Mouse (Mus musculus) adrenal gland (tissue): Measurements from ENCODE around the gene BC037034.

Experiments used
- intact Hi-C: fragments of 180-260 bp; cut with DNase I; formaldehyde crosslinking; loops from one replicate; pipeline ENCODE4 v1.15.1; 2025

The BC037034 gene

DNA sequence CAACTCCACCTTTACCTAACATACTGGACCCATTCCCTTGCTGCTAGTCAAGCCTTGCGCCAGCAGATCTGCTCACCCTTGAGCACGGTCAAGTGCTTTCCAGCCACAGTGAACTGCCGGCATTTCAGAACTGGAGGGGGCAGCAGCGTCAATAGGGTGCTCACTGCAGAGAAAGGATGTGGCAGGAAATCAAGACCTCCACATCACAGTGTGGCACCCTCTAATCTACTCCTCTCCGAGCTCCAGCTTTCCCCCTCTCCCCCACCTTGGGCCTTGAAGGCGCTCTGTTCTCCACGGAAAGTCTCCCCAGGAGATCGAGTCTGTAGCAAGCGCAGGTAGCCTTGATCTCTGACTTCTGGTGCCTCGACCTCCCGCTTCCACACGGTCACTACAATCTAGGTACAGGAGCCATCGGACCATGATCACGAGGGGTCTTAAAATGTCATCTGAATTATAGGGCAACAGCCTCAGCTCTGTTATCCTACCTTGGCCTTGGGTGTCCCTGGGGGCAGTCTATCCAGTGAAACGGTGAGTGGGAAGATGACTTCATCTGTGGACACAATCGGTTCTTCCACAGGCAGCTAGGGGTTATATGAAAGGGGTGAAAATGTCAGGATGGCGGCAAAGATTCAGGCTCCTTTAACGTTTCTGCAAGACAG lies 1.1 kb downstream of the BC037034 start:
- intact Hi-C loops: loop anchor here (10.0 kb wide), 1 partner anchor 182 kb away; the partner anchor contains the start of gene Zfp157

- intact Hi-C loops: loop anchor here (10.0 kb wide), 1 partner anchor 183 kb away; the partner anchor contains the start of gene Zfp157
Measured at GRCm38 (mm10) chr5:138262001-138262400, 1.8 kb downstream of the BC037034 start.

DNA sequence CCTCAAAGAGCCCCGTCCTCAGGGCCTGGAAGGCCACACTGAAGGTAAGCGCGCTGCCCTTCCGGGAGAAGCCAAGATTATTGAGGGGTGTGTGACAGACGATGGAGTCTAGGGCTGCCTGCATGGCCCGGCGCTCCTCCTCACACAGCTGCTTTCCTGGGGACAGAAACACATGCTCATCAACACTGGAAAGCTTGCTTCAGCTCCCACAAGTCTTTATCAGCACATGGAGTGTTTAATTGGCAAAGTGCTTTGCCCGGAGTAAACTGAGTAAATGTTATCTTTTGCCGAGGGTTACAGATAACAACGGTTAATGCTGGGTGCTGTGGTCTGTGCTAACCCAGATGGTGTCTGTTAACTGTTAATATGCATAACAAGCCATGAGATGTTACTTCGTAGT lies 3.0 kb downstream of the BC037034 start:
- intact Hi-C loops: loop anchor here (10.0 kb wide), 1 partner anchor 184 kb away; the partner anchor contains the start of gene Zfp157

DNA sequence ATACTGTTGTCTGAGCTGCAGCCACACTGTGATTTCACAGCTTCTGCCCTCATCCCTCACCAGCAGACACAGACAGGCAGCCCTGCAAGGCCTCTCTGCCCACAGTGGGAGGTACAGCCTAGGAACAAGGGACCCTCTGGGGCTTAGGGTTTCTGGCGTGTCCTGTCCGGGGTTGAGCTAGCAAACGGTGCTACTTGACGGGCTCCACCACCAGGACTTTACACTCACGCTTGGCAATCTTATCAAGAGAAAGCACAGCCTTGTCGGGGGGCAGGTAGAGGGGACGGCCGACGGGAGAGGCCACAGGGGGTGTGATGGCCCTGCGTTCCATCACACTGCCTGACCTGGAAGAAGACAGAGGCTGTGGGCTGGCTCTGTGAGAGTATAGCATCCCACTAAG lies 3.8 kb downstream of the BC037034 start:
- intact Hi-C loops: loop anchor here (10.0 kb wide), 1 partner anchor 185 kb away; the partner anchor contains the start of gene Zfp157

GRCm38 (mm10) chr5:138258993-138259392 lies 4.8 kb downstream of the BC037034 start:
- intact Hi-C loops: loop anchor here (5.0 kb wide), 1 partner anchor 37 kb away; no protein-coding TSS in a partner anchor

DNA sequence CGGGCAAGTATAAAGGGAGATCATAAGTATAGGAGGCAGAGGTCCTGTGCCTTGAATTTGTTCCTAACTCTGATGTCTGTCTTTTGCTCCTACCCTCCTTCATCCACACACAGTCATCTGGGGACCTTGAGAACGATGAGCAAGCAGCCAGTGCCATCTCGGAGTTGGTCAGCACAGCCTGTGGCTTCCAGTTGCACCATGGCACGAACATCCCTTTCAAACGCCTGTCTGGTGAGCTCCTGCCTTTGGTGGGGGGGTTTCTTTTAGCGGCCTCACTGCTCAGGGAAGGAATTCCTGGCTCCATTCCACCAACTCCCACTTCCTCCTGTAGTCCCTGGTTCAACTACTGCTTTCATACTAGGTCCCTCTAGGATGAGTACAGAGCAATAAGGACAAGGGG lies 5.3 kb downstream of the BC037034 start:
- intact Hi-C loops: loop anchor here (5.0 kb wide), 1 partner anchor 36 kb away; no protein-coding TSS in a partner anchor

DNA sequence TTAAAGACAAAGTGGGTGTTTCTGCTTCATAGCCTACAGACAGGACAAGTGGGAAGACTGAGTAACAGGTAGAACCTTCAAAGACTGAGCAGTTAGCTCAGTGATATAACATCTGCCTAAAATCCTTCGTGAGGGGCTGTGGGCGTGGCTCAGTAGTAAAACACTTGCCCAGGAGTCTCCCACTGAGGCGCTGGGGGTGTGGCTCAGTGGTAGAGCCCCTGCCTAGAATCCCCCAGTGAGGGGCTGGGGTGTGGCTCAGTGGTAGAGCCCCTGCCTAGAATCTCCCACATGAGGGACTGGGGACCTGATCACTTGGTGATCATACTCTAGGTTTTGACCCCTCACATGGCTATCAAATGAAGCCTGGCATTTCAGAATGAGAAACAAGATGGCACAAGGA lies 5.8 kb downstream of the BC037034 start:
- intact Hi-C loops: loop anchor here (5.0 kb wide), 1 partner anchor 36 kb away; no protein-coding TSS in a partner anchor

GRCm38 (mm10) chr5:138257585-138257978 lies 6.3 kb downstream of the BC037034 start:
- intact Hi-C loops: loop anchor here (5.0 kb wide), 1 partner anchor 35 kb away; no protein-coding TSS in a partner anchor

GRCm38 (mm10) chr5:138256966-138257584 lies 6.8 kb downstream of the BC037034 start:
- intact Hi-C loops: loop anchor here (5.0 kb wide), 1 partner anchor 35 kb away; no protein-coding TSS in a partner anchor

GRCm38 (mm10) chr5:138256094-138256467 lies 7.8 kb downstream of the BC037034 start:
- intact Hi-C loops: loop anchor here (5.0 kb wide), 1 partner anchor 34 kb away; no protein-coding TSS in a partner anchor

DNA sequence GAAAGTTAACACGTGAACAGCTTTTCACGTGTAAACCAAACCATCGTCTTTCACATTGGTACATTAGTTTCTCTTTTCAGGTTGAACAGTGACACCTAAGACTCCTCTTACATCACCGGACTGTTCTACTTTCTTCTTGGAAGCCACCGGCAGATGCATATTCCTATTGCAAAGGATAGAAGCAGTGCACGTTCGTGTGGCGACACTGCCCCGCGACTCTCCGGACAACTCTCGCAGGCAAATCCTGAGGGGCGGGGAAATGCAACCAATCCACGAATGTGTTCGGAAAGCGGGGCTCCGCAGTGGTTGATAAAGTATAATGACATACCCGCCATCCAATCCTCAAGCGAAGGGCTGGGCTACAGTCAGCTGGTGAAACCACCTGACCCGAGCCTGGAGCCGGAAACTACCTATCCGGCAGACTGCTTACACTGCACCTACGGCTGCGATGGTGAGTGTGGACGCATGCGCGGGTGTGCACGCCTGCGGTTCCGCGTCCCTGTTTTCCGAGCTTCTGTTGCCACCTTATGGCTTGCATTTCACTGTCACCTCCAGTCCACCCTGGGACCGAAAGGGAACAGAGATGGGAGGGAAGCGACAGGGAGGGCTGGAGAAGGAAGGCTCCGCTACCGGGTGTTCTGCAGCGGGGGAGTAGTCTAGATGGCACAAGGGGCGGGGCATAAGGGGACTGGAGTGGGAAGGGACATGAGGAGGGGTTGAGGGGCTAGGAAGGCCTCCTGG lies 8.3 kb downstream of the BC037034 start, which contains the start of gene Lamtor4:
Lamtor4 (plus strand) TSS at position 130 of the 741 bp plus-strand sequence.
- intact Hi-C loops: loop anchor here (5.0 kb wide), 1 partner anchor 33 kb away; no protein-coding TSS in a partner anchor

- intact Hi-C loops: no loop called here
Measured at GRCm38 (mm10) chr5:138253061-138253460, 10.8 kb downstream of the BC037034 start.

- intact Hi-C loops: no loop called here
Measured at GRCm38 (mm10) chr5:138251144-138251543, 12.7 kb downstream of the BC037034 start.

DNA sequence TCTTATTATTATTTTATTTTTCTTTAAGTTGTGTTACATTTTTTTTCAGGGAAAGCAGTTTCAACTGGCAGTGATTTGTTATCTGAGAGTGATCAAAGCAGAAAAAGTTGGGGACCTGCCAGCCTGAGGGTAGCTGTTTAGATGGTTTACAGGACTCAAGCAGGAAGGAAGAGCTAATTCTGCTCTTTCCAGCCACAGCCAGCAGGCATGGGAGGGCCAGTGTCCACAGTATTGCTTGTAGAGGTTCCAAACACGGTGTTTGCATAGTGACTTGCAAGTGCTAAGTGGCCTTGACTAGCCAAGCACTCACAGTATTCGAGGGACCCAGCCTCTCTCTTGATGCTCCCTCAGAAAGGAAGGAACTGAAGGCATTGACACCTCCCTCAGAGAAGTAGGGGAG lies 22.3 kb downstream of the BC037034 start:
- intact Hi-C loops: no loop called here

- intact Hi-C loops: no loop called here
Measured at GRCm38 (mm10) chr5:138234224-138234623, 29.6 kb downstream of the BC037034 start.

DNA sequence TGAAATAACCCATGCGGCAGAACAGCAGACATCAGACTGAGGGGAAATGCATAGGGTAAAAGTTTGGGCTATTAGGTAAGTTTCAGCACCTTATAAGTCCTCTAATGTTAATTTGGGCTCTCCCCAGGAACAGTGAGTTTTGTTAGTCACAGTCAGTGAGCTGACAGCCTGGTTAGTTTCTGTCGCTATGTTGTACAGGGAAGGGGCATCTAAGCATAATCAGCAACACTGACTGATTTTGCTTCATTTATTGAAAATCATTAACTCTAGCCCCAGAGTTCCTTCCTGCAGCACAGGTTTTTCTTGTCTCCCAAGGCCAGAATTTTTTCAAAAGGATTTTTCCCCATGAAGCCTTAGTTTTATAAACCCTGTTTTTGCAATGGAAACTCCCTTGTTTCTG lies 30.1 kb downstream of the BC037034 start:
- intact Hi-C loops: no loop called here

DNA sequence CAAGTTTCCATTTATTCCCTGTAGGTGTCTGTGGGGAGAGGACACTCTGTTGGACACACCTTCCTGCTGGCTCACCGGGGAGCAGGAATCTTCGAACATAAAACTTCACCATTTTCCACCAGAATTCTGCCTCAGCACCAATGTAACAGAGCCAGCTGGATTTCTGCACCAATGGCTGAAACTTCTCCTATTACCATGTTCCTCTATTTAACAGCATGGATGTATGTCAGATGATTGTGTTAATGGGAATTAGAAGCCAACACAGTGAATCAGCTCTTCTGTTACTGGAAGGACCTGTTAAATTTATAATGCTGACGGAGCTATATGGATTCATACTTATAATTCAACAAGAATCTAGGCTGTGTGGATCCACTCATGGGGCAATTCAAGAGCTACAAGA lies 34.3 kb downstream of the BC037034 start:
- intact Hi-C loops: no loop called here

GRCm38 (mm10) chr5:138228026-138228425 lies 35.8 kb downstream of the BC037034 start:
- intact Hi-C loops: no loop called here

DNA sequence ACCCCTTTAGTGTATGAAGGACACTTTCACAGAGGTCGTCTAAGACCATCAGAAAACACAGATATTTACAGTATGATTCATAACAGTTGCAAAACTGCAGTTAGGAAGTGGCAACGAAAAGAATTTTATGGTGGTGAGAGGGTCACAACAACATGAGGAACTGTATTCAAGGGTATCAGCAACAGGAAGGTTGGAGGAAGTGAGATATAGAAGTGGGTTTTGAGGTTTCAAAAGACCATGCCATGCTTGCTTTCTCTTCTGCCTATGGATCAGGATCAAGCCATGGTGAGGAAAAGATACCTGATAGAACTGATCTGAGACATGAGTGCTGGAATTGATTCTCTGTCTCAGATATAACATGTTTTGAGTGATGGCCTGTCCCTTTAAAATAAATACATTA lies 36.5 kb downstream of the BC037034 start:
- intact Hi-C loops: no loop called here

DNA sequence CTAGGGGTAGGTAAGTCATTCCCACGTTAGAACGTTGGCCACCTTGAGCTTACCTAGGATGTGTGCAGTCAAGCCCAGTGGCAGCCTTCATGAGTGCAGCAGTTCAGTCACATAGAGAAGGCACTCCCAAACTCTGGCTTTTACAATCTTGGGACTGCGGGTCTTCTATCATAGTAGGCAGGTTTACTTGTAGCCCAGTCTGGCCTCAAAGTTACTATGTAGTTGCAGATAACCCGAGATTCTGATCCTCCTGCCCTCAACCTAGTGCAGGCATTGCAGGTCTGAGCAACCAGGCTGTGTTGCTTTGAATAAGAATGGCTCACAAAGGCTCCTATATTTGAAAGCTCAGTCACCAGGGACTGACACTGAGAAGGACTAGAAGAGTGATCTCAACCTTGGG lies 37.3 kb downstream of the BC037034 start:
- intact Hi-C loops: no loop called here

GRCm38 (mm10) chr5:138225700-138226099 lies 38.1 kb downstream of the BC037034 start, which contains the start of gene Nxpe5:
TSS of gene Nxpe5 (plus strand) at chr5:138225898.
- intact Hi-C loops: no loop called here
